Mouse (Mus musculus): ENCODE results near the gene Rap2a. TPM values are rescaled to one million over a fixed set of nuclear protein-coding genes. Genes with fewer than 3 reads are reported as not detected.
A peak's percentile ranks its signal among the peaks of the same experiment; 100 is the strongest.

The Rap2a gene
- polyA plus RNA-seq, 1 experiment from 2014 or later, result 11.1 TPM

GRCm38 (mm10) chr14:120469126-120469790, 9.0 kb upstream of the Rap2a start:
- 77% methylated on average over 14 of the region's 14 CpGs for WGBS
- H3K4me1 ChIP-seq (replicated peaks), result no peaks in the 10 kb centered on the region
- H3K4me3 ChIP-seq, result no peak overlapping the region
- no peaks in the 10 kb centered on the region for H3K9me3 ChIP-seq (replicated peaks)
- no peak overlapping the region for H3K4me2 ChIP-seq
- H3K36me3 ChIP-seq, result no peaks in the 10 kb centered on the region
- H3K9ac ChIP-seq, result no peak overlapping the region
- no peak overlapping the region for H3K27ac ChIP-seq
- ATAC-seq (replicated peaks; ENCODE audit: insufficient number of reproducible peaks, insufficient read depth, low FRiP score, low read depth), result no peak
- no peaks in the 10 kb centered on the region for H3K27me3 ChIP-seq

- no peak for ATAC-seq (replicated peaks; ENCODE audit: insufficient number of reproducible peaks, insufficient read depth, low FRiP score, low read depth)
- H3K27ac ChIP-seq, result 0 out of 2 replicates have a peak overlapping the region, but pooled peaks have one; percentile 99
- peaks cover 5% of the 10 kb centered on the region; the same call in 1 of the 2 replicates for H3K4me1 ChIP-seq (replicated peaks)
- no peak overlapping the region for H3K9ac ChIP-seq
- WGBS, result 64% methylated on average over 7 of the region's 7 CpGs
- no peaks in the 10 kb centered on the region for H3K27me3 ChIP-seq
- peak overlapping the region; percentile 89; the same call in 1 of the 2 replicates for H3K4me2 ChIP-seq
- no peaks in the 10 kb centered on the region for H3K36me3 ChIP-seq
- H3K9me3 ChIP-seq (replicated peaks), result no peaks in the 10 kb centered on the region
- H3K4me3 ChIP-seq, result 0 out of 2 replicates have a peak overlapping the region, but pooled peaks have one; percentile 86
Measured at GRCm38 (mm10) chr14:120476186-120476697, 2.0 kb upstream of the Rap2a start.

- Histone ChIP-seq H3K9me3 (replicated peaks) (no peaks in the 10 kb centered on the region), H3K4me2 (peak overlapping the region; percentile 89), H3K36me3 (peaks cover 4% of the 10 kb centered on the region), H3K27ac (peak overlapping the region; percentile 99), H3K9ac (peak overlapping the region; percentile 80), H3K4me3 (peak overlapping the region; percentile 86), H3K27me3 (no peaks in the 10 kb centered on the region), H3K4me1 (replicated peaks) (peaks cover 5% of the 10 kb centered on the region; the same call in 1 of the 2 replicates)
- WGBS, result under 1% methylated on average over 46 of the region's 46 CpGs
- ATAC-seq (replicated peaks; ENCODE audit: insufficient number of reproducible peaks, insufficient read depth, low FRiP score, low read depth), result peak; percentile 94
Measured at GRCm38 (mm10) chr14:120477288-120477981, 809 bp upstream of the Rap2a start.

GRCm38 (mm10) chr14:120478641-120479341, 547 bp downstream of the Rap2a start:
- Histone ChIP-seq H3K4me2 (peak overlapping the region; percentile 89), H3K36me3 (peaks cover 8% of the 10 kb centered on the region)
- under 1% methylated on average over 62 of the region's 62 CpGs for WGBS

GRCm38 (mm10) chr14:120480341-120480900, 2.2 kb downstream of the Rap2a start:
- 74% methylated on average over 8 of the region's 8 CpGs for WGBS
- Histone ChIP-seq H3K4me3 (peak overlapping the region; percentile 19), H3K4me2 (peak overlapping the region; percentile 89), H3K9me3 (replicated peaks) (no peaks in the 10 kb centered on the region), H3K27me3 (no peaks in the 10 kb centered on the region), H3K9ac (no peak overlapping the region), H3K36me3 (peaks cover 8% of the 10 kb centered on the region), H3K27ac (no peak overlapping the region), H3K4me1 (replicated peaks) (peaks cover 5% of the 10 kb centered on the region; the same call in 1 of the 2 replicates)
- no peak for ATAC-seq (replicated peaks; ENCODE audit: insufficient number of reproducible peaks, insufficient read depth, low FRiP score, low read depth)

More at GRCm38 (mm10) chr14:120478641-120479341, 547 bp downstream of the Rap2a start:
- Histone ChIP-seq H3K4me3 (peak overlapping the region; percentile 86), H3K4me1 (replicated peaks) (peaks cover 5% of the 10 kb centered on the region; the same call in 1 of the 2 replicates), H3K27me3 (no peaks in the 10 kb centered on the region), H3K9ac (peak overlapping the region; percentile 89), H3K9me3 (replicated peaks) (no peaks in the 10 kb centered on the region), H3K27ac (peak overlapping the region; percentile 99)
- ATAC-seq (replicated peaks; ENCODE audit: insufficient number of reproducible peaks, insufficient read depth, low FRiP score, low read depth), result peak; percentile 16

- H3K9ac ChIP-seq, result no peak overlapping the region
- H3K4me3 ChIP-seq, result no peak overlapping the region
- peaks cover 8% of the 10 kb centered on the region for H3K36me3 ChIP-seq
- WGBS, result 90% methylated on average over 4 of the region's 4 CpGs
- H3K27me3 ChIP-seq, result no peaks in the 10 kb centered on the region
- no peak for ATAC-seq (replicated peaks; ENCODE audit: insufficient number of reproducible peaks, insufficient read depth, low FRiP score, low read depth)
- no peak overlapping the region for H3K27ac ChIP-seq
- peak overlapping the region; percentile 89; the same call in 1 of the 2 replicates for H3K4me2 ChIP-seq
- no peaks in the 10 kb centered on the region for H3K9me3 ChIP-seq (replicated peaks)
- peaks cover 5% of the 10 kb centered on the region; the same call in 1 of the 2 replicates for H3K4me1 ChIP-seq (replicated peaks)
Measured at GRCm38 (mm10) chr14:120480927-120481326, 2.7 kb downstream of the Rap2a start.

GRCm38 (mm10) chr14:120484561-120484960, 6.3 kb downstream of the Rap2a start:
- Histone ChIP-seq H3K9me3 (replicated peaks) (no peaks in the 10 kb centered on the region), H3K27ac (no peak overlapping the region), H3K9ac (no peak overlapping the region), H3K4me3 (no peak overlapping the region), H3K36me3 (peaks cover 8% of the 10 kb centered on the region), H3K4me2 (no peak overlapping the region), H3K4me1 (replicated peaks) (peaks cover 5% of the 10 kb centered on the region; the same call in 1 of the 2 replicates), H3K27me3 (no peaks in the 10 kb centered on the region)
- ATAC-seq (replicated peaks; ENCODE audit: insufficient number of reproducible peaks, insufficient read depth, low FRiP score, low read depth), result no peak
- 92% methylated on average over 5 of the region's 5 CpGs for WGBS

GRCm38 (mm10) chr14:120496284-120496683, 18.0 kb downstream of the Rap2a start:
- H3K4me3 ChIP-seq, result no peak overlapping the region
- no peak overlapping the region for H3K9ac ChIP-seq
- H3K27me3 ChIP-seq, result no peaks in the 10 kb centered on the region
- no peak for ATAC-seq (replicated peaks; ENCODE audit: insufficient number of reproducible peaks, insufficient read depth, low FRiP score, low read depth)
- H3K4me1 ChIP-seq (replicated peaks), result peaks cover 27% of the 10 kb centered on the region
- H3K9me3 ChIP-seq (replicated peaks), result no peaks in the 10 kb centered on the region
- H3K36me3 ChIP-seq, result no peaks in the 10 kb centered on the region
- H3K27ac ChIP-seq, result peak overlapping the region; percentile 50
- H3K4me2 ChIP-seq, result peak overlapping the region; percentile 22
- WGBS, result 16% methylated on average over 5 of the region's 5 CpGs

- no peaks in the 10 kb centered on the region for H3K9me3 ChIP-seq (replicated peaks)
- H3K36me3 ChIP-seq, result no peaks in the 10 kb centered on the region
- no peak overlapping the region for H3K4me3 ChIP-seq
- H3K9ac ChIP-seq, result no peak overlapping the region
- no peaks in the 10 kb centered on the region for H3K27me3 ChIP-seq
- 58% methylated on average over 5 of the region's 5 CpGs for WGBS
- no peak for ATAC-seq (replicated peaks; ENCODE audit: insufficient number of reproducible peaks, insufficient read depth, low FRiP score, low read depth)
- peak overlapping the region; percentile 50 for H3K27ac ChIP-seq
- peaks cover 27% of the 10 kb centered on the region for H3K4me1 ChIP-seq (replicated peaks)
- no peak overlapping the region for H3K4me2 ChIP-seq
Measured at GRCm38 (mm10) chr14:120496827-120497226, 18.6 kb downstream of the Rap2a start.

- ATAC-seq (replicated peaks; ENCODE audit: insufficient number of reproducible peaks, insufficient read depth, low FRiP score, low read depth), result no peak
- WGBS, result 88% methylated on average over 10 of the region's 10 CpGs
- H3K27ac ChIP-seq, result no peak overlapping the region
Measured at GRCm38 (mm10) chr14:120499096-120499495, 20.9 kb downstream of the Rap2a start.

More at GRCm38 (mm10) chr14:120499096-120499495, 20.9 kb downstream of the Rap2a start:
- Histone ChIP-seq H3K27me3 (no peaks in the 10 kb centered on the region), H3K36me3 (peaks cover 4% of the 10 kb centered on the region), H3K9me3 (replicated peaks) (no peaks in the 10 kb centered on the region), H3K9ac (no peak overlapping the region), H3K4me3 (no peak overlapping the region), H3K4me1 (replicated peaks) (peaks cover 27% of the 10 kb centered on the region), H3K4me2 (no peak overlapping the region)
